Mouse (Mus musculus) CH12.LX (cell line): ENCODE data around the gene Fam83c. TPM values are rescaled to one million over a fixed set of nuclear protein-coding genes. Genes with fewer than 3 reads are reported as not detected.

Experiments used
- DNase-seq: peaks from one replicate; pipeline ENCODE4 v3.0.0-alpha.2; 2013; ENCODE audit errors: extremely low read depth
- H3K27ac ChIP-seq: 2 replicates; pipeline ENCODE4 v1.5.1; 2012; ENCODE audit warnings: low read depth, mild to moderate bottlenecking, control low read depth, moderate library complexity; ENCODE audit not compliant: insufficient read depth
- H3K27me3 ChIP-seq: replicated peaks from 2 replicates; pipeline ENCODE3; 2012; ENCODE audit warnings: inconsistent platforms
- H3K36me3 ChIP-seq, 2 experiments: replicated peaks in 1 of 2; 2 replicates each; pipeline versions ENCODE3 to v1.6.1; 2012; ENCODE audit warnings: inconsistent platforms in 1 of 2, low read length in 1 of 2, mild to moderate bottlenecking in 1 of 2, mixed read lengths in 1 of 2, moderate library complexity in 1 of 2; ENCODE audit not compliant: control insufficient read depth in 1 of 2, insufficient read depth in 1 of 2
- H3K4me1 ChIP-seq, 2 experiments: 2 replicates each; pipeline ENCODE4 v1.6.1; 2012; ENCODE audit warnings: inconsistent platforms in 1 of 2, moderate library complexity in 1 of 2; ENCODE audit not compliant: insufficient read depth in 2 of 2, control insufficient read depth in 1 of 2
- H3K4me2 ChIP-seq: 2 replicates; pipeline ENCODE4 v1.6.1; 2012; ENCODE audit warnings: low read depth, mild to moderate bottlenecking, control low read depth; ENCODE audit not compliant: poor library complexity, insufficient read depth, severe bottlenecking
- H3K4me3 ChIP-seq, 3 experiments: fragments of 150-350 bp in 1 of 3; sonication (generic) in 1 of 3; replicated peaks in 1 of 3; 2 replicates each; pipeline versions ENCODE3 to v1.5.1; 2011 to 2012; ENCODE audit warnings: low read depth in 2 of 3, low read length in 2 of 3, mild to moderate bottlenecking in 2 of 3, moderate library complexity in 2 of 3, control low read depth in 1 of 3, improper control_type of control experiment in 1 of 3, inconsistent platforms in 1 of 3, mixed read lengths in 1 of 3; ENCODE audit not compliant: poor library complexity in 1 of 3
- H3K79me2 ChIP-seq: replicated peaks from 2 replicates; pipeline ENCODE4 v1.6.1; 2012; ENCODE audit warnings: mild to moderate bottlenecking, moderate library complexity; ENCODE audit not compliant: control insufficient read depth, poor library complexity, insufficient read depth, severe bottlenecking; ENCODE audit errors: extremely low read depth
- H3K9ac ChIP-seq: 2 replicates; pipeline ENCODE4 v1.6.1; 2012; ENCODE audit warnings: low read depth, mild to moderate bottlenecking, control low read depth, moderate library complexity; ENCODE audit not compliant: insufficient read depth
- H3K9me3 ChIP-seq: replicated peaks from 2 replicates; pipeline ENCODE3; 2012; ENCODE audit warnings: low read length, inconsistent platforms, mixed read lengths
- BHLHE40 ChIP-seq: IDR thresholded peaks from 2 replicates; pipeline ENCODE4 v1.6.1; 2011; ENCODE audit warnings: mild to moderate bottlenecking, low read depth, low read length, improper control_type of control experiment
- CHD1 ChIP-seq: IDR thresholded peaks from 2 replicates; pipeline ENCODE4 v1.6.1; 2012; ENCODE audit warnings: low read depth, low read length, improper control_type of control experiment, inconsistent platforms
- CHD2 ChIP-seq: IDR thresholded peaks from 2 replicates; pipeline ENCODE4 v1.6.1; 2011; ENCODE audit warnings: low read length, improper control_type of control experiment
- CTCF ChIP-seq, 2 experiments: IDR thresholded peaks in 1 of 2; conservative IDR thresholded peaks in 1 of 2; 2 replicates each; pipeline ENCODE4 v1.5.1; 2011 to 2012; ENCODE audit warnings: low read depth in 2 of 2, low read length in 2 of 2, improper control_type of control experiment in 1 of 2, inconsistent platforms in 1 of 2, mild to moderate bottlenecking in 1 of 2, moderate library complexity in 1 of 2
- ELF1 ChIP-seq: IDR thresholded peaks from 2 replicates; pipeline ENCODE4 v1.6.1; 2014; ENCODE audit warnings: low read depth, mild to moderate bottlenecking, inconsistent platforms, low read length, improper control_type of control experiment
- EP300 ChIP-seq: IDR thresholded peaks from 2 replicates; pipeline ENCODE4 v1.6.1; 2011; ENCODE audit warnings: low read length, improper control_type of control experiment
- ETS1 ChIP-seq: conservative IDR thresholded peaks from 2 replicates; pipeline ENCODE4 v1.6.1; 2012; ENCODE audit warnings: low read depth, mild to moderate bottlenecking, inconsistent platforms, low read length, improper control_type of control experiment, moderate library complexity
- JUN ChIP-seq: IDR thresholded peaks from 2 replicates; pipeline ENCODE4 v1.6.1; 2011; ENCODE audit warnings: low read depth, mild to moderate bottlenecking, low read length, improper control_type of control experiment, moderate library complexity; ENCODE audit not compliant: insufficient read depth
- KAT2A ChIP-seq: IDR thresholded peaks from 2 replicates; pipeline ENCODE4 v1.6.1; 2012; ENCODE audit warnings: low read length, improper control_type of control experiment, inconsistent platforms; ENCODE audit not compliant: insufficient replicate concordance
- MAFK ChIP-seq: IDR thresholded peaks from 2 replicates; pipeline ENCODE4 v1.6.1; 2011; ENCODE audit warnings: low read length, improper control_type of control experiment; ENCODE audit not compliant: insufficient replicate concordance
- MAX ChIP-seq: IDR thresholded peaks from 2 replicates; pipeline ENCODE4 v1.6.1; 2011; ENCODE audit warnings: low read length, improper control_type of control experiment
- MAZ ChIP-seq: IDR thresholded peaks from 2 replicates; pipeline ENCODE4 v1.6.1; 2012; ENCODE audit warnings: low read depth, mild to moderate bottlenecking, inconsistent platforms, low read length, improper control_type of control experiment, moderate library complexity
- MEF2A ChIP-seq: IDR thresholded peaks from 2 replicates; pipeline ENCODE4 v1.6.1; 2014; ENCODE audit warnings: low read depth, mild to moderate bottlenecking, inconsistent platforms, low read length, improper control_type of control experiment, borderline replicate concordance
- MYC ChIP-seq: IDR thresholded peaks from 2 replicates; pipeline ENCODE4 v1.6.1; 2011; ENCODE audit warnings: low read depth, mild to moderate bottlenecking, improper control_type of control experiment, low read length
- NELFE ChIP-seq: IDR thresholded peaks from 2 replicates; pipeline ENCODE4 v1.6.1; 2011; ENCODE audit warnings: low read depth, low read length, improper control_type of control experiment
- NRF1 ChIP-seq: IDR thresholded peaks from 2 replicates; pipeline ENCODE4 v1.6.1; 2014; ENCODE audit warnings: low read depth, mild to moderate bottlenecking, inconsistent platforms, low read length, improper control_type of control experiment, moderate library complexity
- POLR2A ChIP-seq: IDR thresholded peaks from 2 replicates; pipeline ENCODE4 v1.6.1; 2011; ENCODE audit warnings: low read depth, mild to moderate bottlenecking, improper control_type of control experiment, low read length
- RAD21 ChIP-seq: IDR thresholded peaks from 2 replicates; pipeline ENCODE4 v1.6.1; 2011; ENCODE audit warnings: low read depth, mild to moderate bottlenecking, low read length, improper control_type of control experiment, moderate library complexity
- SIN3A ChIP-seq: IDR thresholded peaks from 2 replicates; pipeline ENCODE4 v1.6.1; 2012; ENCODE audit warnings: low read length, improper control_type of control experiment, inconsistent platforms
- SMC3 ChIP-seq: IDR thresholded peaks from 2 replicates; pipeline ENCODE4 v1.6.1; 2011; ENCODE audit warnings: low read depth, low read length, improper control_type of control experiment
- TCF12 ChIP-seq: IDR thresholded peaks from 2 replicates; pipeline ENCODE4 v1.6.1; 2014; ENCODE audit warnings: low read depth, mild to moderate bottlenecking, inconsistent platforms, low read length, improper control_type of control experiment
- UBTF ChIP-seq: IDR thresholded peaks from 2 replicates; pipeline ENCODE4 v1.6.1; 2012; ENCODE audit warnings: low read depth, mild to moderate bottlenecking, inconsistent platforms, low read length, improper control_type of control experiment, moderate library complexity
- USF2 ChIP-seq: conservative IDR thresholded peaks from 2 replicates; pipeline ENCODE4 v1.6.1; 2011; ENCODE audit warnings: low read depth, low read length, improper control_type of control experiment
- ZC3H11A ChIP-seq: IDR thresholded peaks from 2 replicates; pipeline ENCODE4 v1.6.1; 2012; ENCODE audit warnings: low read depth, mild to moderate bottlenecking, inconsistent platforms, low read length, improper control_type of control experiment
- ZKSCAN1 ChIP-seq: IDR thresholded peaks from 2 replicates; pipeline ENCODE4 v1.6.1; 2012; ENCODE audit warnings: low read depth, inconsistent platforms, low read length, improper control_type of control experiment, borderline replicate concordance
- ZNF384 ChIP-seq: IDR thresholded peaks from 2 replicates; pipeline ENCODE4 v1.6.1; 2012; ENCODE audit warnings: low read depth, low read length, improper control_type of control experiment, inconsistent platforms
- dilution Hi-C: fragments of 300-500 bp; cut with MboI; formaldehyde crosslinking; loops from 2 replicates; pipeline ENCODE4 v1.14.3; 2020; ENCODE audit warnings: low sequenced_read_pairs; ENCODE audit not compliant: extremely low pct_unique_long_range_greater_than_20kb, extremely low pct_ligation_motif_present
- in situ Hi-C: fragments of 300-500 bp; cut with MboI; formaldehyde crosslinking; loops from 3 replicates; pipeline ENCODE4 v1.14.3; 2019; ENCODE audit warnings: low sequenced_read_pairs, low pct_ligation_motif_present, low pct_unique_long_range_greater_than_20kb, mixed read lengths
- polyA plus RNA-seq: library from polyadenylated mRNA; unstranded; fragments of >175 nt; gene quantifications from 2 replicates; pipeline ENCODE4 v1.2.1, GENCODE M21; 2012; ENCODE audit warnings: low read depth; ENCODE audit not compliant: insufficient read length
- total RNA-seq, 2 experiments: library from RNA; depleted of rRNA; stranded (reverse); fragments of 300-350 nt in 1 of 2; fragments of >200 nt in 1 of 2; gene quantifications; 2 replicates each; pipeline ENCODE4 v1.2.3; 2012 to 2014

The Fam83c gene
- total and polyA plus RNA-seq, 3 experiments, result 0.04 to 0.09 TPM; not detected in 1

GRCm38 (mm10) chr2:155802761-155803160 lies 31.9 kb downstream of the Fam83c start:
- H3K36me3 ChIP-seq, result no peaks in the 10 kb centered on the region
- H3K9me3 ChIP-seq, result no peaks in the 10 kb centered on the region
- no peaks in the 10 kb centered on the region for H3K79me2 ChIP-seq
- no peak overlapping the region for H3K9ac ChIP-seq
- H3K4me2 ChIP-seq, result no peak overlapping the region
- H3K4me1 ChIP-seq, result no peaks in the 10 kb centered on the region
- peaks cover 72% of the 10 kb centered on the region for H3K27me3 ChIP-seq
- dilution Hi-C loops, result no loop called here
- in situ Hi-C loops, result no loop called here
- no peak for TF ChIP-seq MYC
- TF ChIP-seq RAD21, result peak; percentile 16
- peak; percentile 17 to 58; a peak in 2 of 4 replicates for TF ChIP-seq CTCF (conservative IDR thresholded peaks at IDR 0.05 in 1 of 2, IDR thresholded peaks at IDR 0.05 in 1 of 2; ENCODE audit: low read depth in 2 of 2, low read length in 2 of 2)
- TF ChIP-seq SMC3, result peak; percentile 30
- no peak overlapping the region for H3K27ac ChIP-seq
- no peak overlapping the region for H3K4me3 ChIP-seq
- DNase-seq, result peak; percentile 38

- Histone ChIP-seq H3K27me3 (peaks cover 45% of the 10 kb centered on the region), H3K4me1 (no peaks in the 10 kb centered on the region)
Measured at GRCm38 (mm10) chr2:155798613-155799012, 36.0 kb downstream of the Fam83c start.

GRCm38 (mm10) chr2:155794674-155795445 lies 39.8 kb downstream of the Fam83c start:
- no peaks in the 10 kb centered on the region for H3K9me3 ChIP-seq
- peaks cover 2 to 3% of the 10 kb centered on the region in 2 experiments; a peak in 2 of 4 replicates for H3K4me1 ChIP-seq
- dilution Hi-C loops, result no loop called here
- TF ChIP-seq MYC (no peak), CHD1 (no peak), ETS1 (no peak), CTCF (conservative IDR thresholded peaks at IDR 0.05 in 1 of 2, IDR thresholded peaks at IDR 0.05 in 1 of 2; ENCODE audit: low read depth in 2 of 2, low read length in 2 of 2) (no peak), UBTF (no peak), TCF12 (no peak), NRF1 (no peak), POLR2A (no peak), ELF1 (no peak), JUN (no peak)
- TF ChIP-seq, all 38 proteins: peak for 0
- in situ Hi-C loops, result no loop called here
- no peak overlapping the region for H3K4me3 ChIP-seq
- no peak overlapping the region for H3K27ac ChIP-seq
- H3K9ac ChIP-seq, result no peak overlapping the region
- H3K4me2 ChIP-seq, result no peak overlapping the region
- no peak for DNase-seq
- no peaks in the 10 kb centered on the region for H3K36me3 ChIP-seq
- peaks cover 48% of the 10 kb centered on the region for H3K27me3 ChIP-seq
- H3K79me2 ChIP-seq, result no peaks in the 10 kb centered on the region

More at GRCm38 (mm10) chr2:155798613-155799012, 36.0 kb downstream of the Fam83c start:
- Histone ChIP-seq H3K9ac (no peak overlapping the region), H3K79me2 (no peaks in the 10 kb centered on the region), H3K4me2 (no peak overlapping the region), H3K27ac (no peak overlapping the region), H3K36me3 (no peaks in the 10 kb centered on the region), H3K4me3 (no peak overlapping the region), H3K9me3 (no peaks in the 10 kb centered on the region)
- dilution Hi-C loops (no loop called here), in situ Hi-C loops (no loop called here)
- TF ChIP-seq SIN3A (no peak), RAD21 (no peak), MAFK (no peak), NELFE (no peak), MAX (no peak), ZNF384 (no peak), NRF1 (no peak), KAT2A (no peak), ELF1 (no peak), MAZ (no peak), CHD1 (no peak), MEF2A (no peak), ZC3H11A (no peak), CHD2 (no peak), USF2 (no peak), EP300 (no peak), BHLHE40 (no peak), CTCF (conservative IDR thresholded peaks at IDR 0.05 in 1 of 2, IDR thresholded peaks at IDR 0.05 in 1 of 2; ENCODE audit: low read depth in 2 of 2, low read length in 2 of 2) (no peak), ZKSCAN1 (no peak)
- DNase-seq, result no peak
